Mouse (Mus musculus) ES-E14 (cell line): ENCODE measurements around the gene Bach2.

ENCODE experiments used
- CHD2 ChIP-seq: IDR thresholded peaks from 2 replicates; pipeline ENCODE4 v1.6.1; 2014; ENCODE audit warnings: mild to moderate bottlenecking, low read depth, low read length, inconsistent platforms
- HCFC1 ChIP-seq: IDR thresholded peaks from 2 replicates; pipeline ENCODE4 v1.6.1; 2012; ENCODE audit warnings: low read length, inconsistent platforms, borderline replicate concordance; ENCODE audit not compliant: insufficient read depth
- MAFK ChIP-seq: IDR thresholded peaks from 2 replicates; pipeline ENCODE4 v1.6.1; 2014; ENCODE audit warnings: mild to moderate bottlenecking, low read depth, low read length, inconsistent platforms; ENCODE audit not compliant: insufficient read depth
- ZC3H11A ChIP-seq: IDR thresholded peaks from 2 replicates; pipeline ENCODE4 v1.6.1; 2012; ENCODE audit warnings: low read depth, mild to moderate bottlenecking, inconsistent platforms, low read length, borderline replicate concordance
- ZNF384 ChIP-seq: IDR thresholded peaks from 2 replicates; pipeline ENCODE4 v1.6.1; 2012; ENCODE audit warnings: low read depth, low read length, inconsistent platforms

GRCm38 (mm10) chr4:32388564-32388963, 150.0 kb downstream of the Bach2 start:
- no peak for TF ChIP-seq HCFC1
- TF ChIP-seq CHD2 = no peak
- TF ChIP-seq MAFK = no peak
- no peak for TF ChIP-seq ZC3H11A
- no peak for TF ChIP-seq ZNF384
